Mouse (Mus musculus) intestine, embryonic 16.5 days (tissue): Measurements from ENCODE around the gene Adgrd1. TPM values are rescaled to one million over a fixed set of nuclear protein-coding genes. Genes with fewer than 3 reads are reported as not detected.
"Not testable (repeated sequence)": the region's sequence is repeated elsewhere in the genome, so short reads cannot be mapped to it uniquely, and the experiment has no call there.

Experiments
- ATAC-seq: fragments of 200-750 bp; cut with Nextera tagmentation; 2 replicates; pipeline ENCODE4 v1.8.0; 2017; ENCODE audit warnings: moderate TSS enrichment, moderate library complexity
- H3K27ac ChIP-seq: fragments of 300-500 bp; sonication (generic); 2 replicates; pipeline ENCODE4 v1.5.1; 2014; ENCODE audit warnings: mild to moderate bottlenecking, low read length
- H3K27me3 ChIP-seq: fragments of 300-500 bp; sonication (generic); replicated peaks from 2 replicates; pipeline ENCODE4 v1.6.1; 2014; ENCODE audit warnings: low read length, control low read depth, mixed read lengths; ENCODE audit not compliant: control insufficient read depth, insufficient read depth
- H3K36me3 ChIP-seq: fragments of 300-500 bp; sonication (generic); 2 replicates; pipeline ENCODE4 v1.6.1; 2014; ENCODE audit warnings: low read length, control low read depth; ENCODE audit not compliant: control insufficient read depth, insufficient read depth
- H3K4me1 ChIP-seq: fragments of 300-500 bp; sonication (generic); 2 replicates; pipeline ENCODE4 v1.6.1; 2014; ENCODE audit warnings: low read length, control low read depth, mixed read lengths; ENCODE audit not compliant: control insufficient read depth, insufficient read depth
- H3K4me2 ChIP-seq: fragments of 300-500 bp; sonication (generic); 2 replicates; pipeline ENCODE4 v1.6.1; 2014; ENCODE audit warnings: low read depth, low read length, control low read depth
- H3K4me3 ChIP-seq: fragments of 300-500 bp; sonication (generic); 2 replicates; pipeline ENCODE4 v1.5.1; 2014; ENCODE audit warnings: mild to moderate bottlenecking, low read length
- H3K9ac ChIP-seq: fragments of 300-500 bp; sonication (generic); 2 replicates; pipeline ENCODE4 v1.6.1; 2014; ENCODE audit warnings: low read depth, low read length
- H3K9me3 ChIP-seq: fragments of 300-500 bp; sonication (generic); 2 replicates; pipeline ENCODE4 v1.6.1; 2016; ENCODE audit warnings: low read length, control low read depth; ENCODE audit not compliant: control insufficient read depth
- WGBS: fragments of 180-500 bp; shearing (Covaris S2); extraction: QIAGEN DNeasy Blood & Tissue Kit; methylation state at CpG from one replicate; pipeline ENCODE4 v1.1.7; 2014; 5-methylcytosine and 5-hydroxymethylcytosine counted together
- polyA plus RNA-seq: library from polyadenylated mRNA; unstranded; fragments of >200 nt; fragmentation: Nextera tagmentation; extraction: Ambion mirVana; gene quantifications from 2 replicates; pipeline ENCODE4 v1.2.1, GENCODE M21; 2015

Adgrd1 gene
- polyA plus RNA-seq, 1 experiment from 2014 or later, result 1.0 TPM

GRCm38 (mm10) chr5:129117593-129118113, 21.1 kb downstream of the Adgrd1 start:
- Histone ChIP-seq H3K4me1 (no peaks in the 10 kb centered on the region), H3K36me3 (no peaks in the 10 kb centered on the region), H3K9me3 (no peaks in the 10 kb centered on the region), H3K27ac (no peak overlapping the region), H3K4me2 (no peak overlapping the region), H3K9ac (no peak overlapping the region), H3K4me3 (no peak overlapping the region), H3K27me3 (no peaks in the 10 kb centered on the region)
- WGBS, result 76% methylated on average over 4 of the region's 4 CpGs
- no peak for ATAC-seq

DNA sequence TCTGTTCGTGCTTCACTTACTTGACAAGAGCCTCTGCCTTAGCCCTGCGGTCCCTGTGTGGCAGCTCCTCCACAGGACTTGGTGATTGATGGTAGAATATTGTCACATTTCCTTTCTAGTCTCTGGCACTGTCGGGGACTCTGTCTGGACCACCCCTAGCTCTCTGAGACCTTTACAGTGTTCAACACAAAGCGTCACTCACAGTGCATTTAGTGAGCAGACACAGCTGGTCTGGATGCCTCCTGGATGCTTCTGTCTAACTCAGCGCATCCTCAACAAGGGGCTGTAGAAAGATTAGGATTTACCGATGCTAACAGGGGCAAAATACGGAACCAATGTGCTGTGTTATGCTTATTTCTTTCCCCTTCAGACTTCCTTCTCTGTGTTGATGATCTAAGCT, 22.0 kb downstream of the Adgrd1 start:
- H3K9ac ChIP-seq, result no peak overlapping the region
- no peak for ATAC-seq
- H3K4me1 ChIP-seq, result no peaks in the 10 kb centered on the region
- WGBS, result 56% methylated on average over 7 of the region's 7 CpGs
- no peaks in the 10 kb centered on the region for H3K27me3 ChIP-seq
- H3K9me3 ChIP-seq, result no peaks in the 10 kb centered on the region
- no peak overlapping the region for H3K27ac ChIP-seq
- no peaks in the 10 kb centered on the region for H3K36me3 ChIP-seq
- H3K4me3 ChIP-seq, result no peak overlapping the region
- no peak overlapping the region for H3K4me2 ChIP-seq

DNA sequence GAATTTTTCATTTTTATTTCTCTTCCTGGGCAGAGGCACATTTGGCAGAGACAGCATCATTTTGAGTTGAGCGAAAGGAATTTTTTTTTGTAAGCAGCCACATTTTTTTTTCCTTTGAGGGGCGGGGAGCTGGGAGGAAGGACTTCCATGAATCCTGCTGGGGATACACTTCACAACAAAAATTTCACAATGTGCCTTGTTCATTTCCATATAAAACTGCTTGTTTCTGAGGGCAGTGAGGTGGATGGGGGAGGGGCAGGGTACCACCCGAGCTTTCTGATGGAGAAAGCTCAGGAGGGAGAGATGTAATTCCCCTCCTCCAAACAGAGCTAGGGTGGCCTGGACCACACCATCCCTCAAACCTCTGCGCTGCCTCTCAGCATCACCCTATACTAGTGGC, 22.6 kb downstream of the Adgrd1 start:
- Histone ChIP-seq H3K4me1 (no peaks in the 10 kb centered on the region), H3K4me2 (no peak overlapping the region), H3K9ac (no peak overlapping the region), H3K36me3 (no peaks in the 10 kb centered on the region), H3K27ac (no peak overlapping the region), H3K27me3 (no peaks in the 10 kb centered on the region), H3K4me3 (no peak overlapping the region), H3K9me3 (no peaks in the 10 kb centered on the region)
- 66% methylated on average over 4 of the region's 4 CpGs for WGBS
- ATAC-seq, result no peak

GRCm38 (mm10) chr5:129121654-129122285, 25.2 kb downstream of the Adgrd1 start:
- Histone ChIP-seq H3K4me3 (no peak overlapping the region), H3K4me2 (no peak overlapping the region), H3K9me3 (no peaks in the 10 kb centered on the region), H3K27me3 (no peaks in the 10 kb centered on the region), H3K4me1 (peaks cover 5% of the 10 kb centered on the region; the same call in 1 of the 2 replicates), H3K36me3 (no peaks in the 10 kb centered on the region), H3K9ac (no peak overlapping the region), H3K27ac (no peak overlapping the region)
- 54% methylated on average over 15 of the region's 15 CpGs for WGBS
- no peak for ATAC-seq

DNA sequence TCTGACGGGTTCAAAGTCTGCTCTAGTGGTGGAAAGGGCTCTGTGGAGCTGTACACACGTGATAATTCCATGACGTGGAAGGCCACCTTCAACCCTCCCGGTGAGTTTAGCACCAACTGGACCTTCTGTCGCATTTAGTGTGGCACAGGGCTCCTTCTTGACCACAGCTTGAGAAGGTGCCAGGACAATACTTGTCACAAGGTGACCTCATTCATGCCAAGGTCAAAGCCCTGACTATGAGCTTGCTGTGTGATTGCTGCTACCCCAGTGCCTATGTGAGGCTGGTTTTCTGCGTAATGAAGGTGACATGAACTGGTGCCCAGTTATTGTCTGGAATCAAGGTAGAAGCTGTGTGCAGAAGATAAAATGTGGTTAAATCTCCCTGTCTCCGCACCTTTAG, 25.9 kb downstream of the Adgrd1 start:
- H3K36me3 ChIP-seq, result no peaks in the 10 kb centered on the region
- no peaks in the 10 kb centered on the region for H3K27me3 ChIP-seq
- no peak overlapping the region for H3K9ac ChIP-seq
- H3K27ac ChIP-seq, result no peak overlapping the region
- no peak for ATAC-seq
- no peak overlapping the region for H3K4me2 ChIP-seq
- no peaks in the 10 kb centered on the region for H3K9me3 ChIP-seq
- peaks cover 5% of the 10 kb centered on the region; the same call in 1 of the 2 replicates for H3K4me1 ChIP-seq
- 84% methylated on average over 7 of the region's 7 CpGs for WGBS
- no peak overlapping the region for H3K4me3 ChIP-seq

GRCm38 (mm10) chr5:129124070-129124828, 27.7 kb downstream of the Adgrd1 start:
- 45% methylated on average over 11 of the region's 11 CpGs for WGBS

DNA sequence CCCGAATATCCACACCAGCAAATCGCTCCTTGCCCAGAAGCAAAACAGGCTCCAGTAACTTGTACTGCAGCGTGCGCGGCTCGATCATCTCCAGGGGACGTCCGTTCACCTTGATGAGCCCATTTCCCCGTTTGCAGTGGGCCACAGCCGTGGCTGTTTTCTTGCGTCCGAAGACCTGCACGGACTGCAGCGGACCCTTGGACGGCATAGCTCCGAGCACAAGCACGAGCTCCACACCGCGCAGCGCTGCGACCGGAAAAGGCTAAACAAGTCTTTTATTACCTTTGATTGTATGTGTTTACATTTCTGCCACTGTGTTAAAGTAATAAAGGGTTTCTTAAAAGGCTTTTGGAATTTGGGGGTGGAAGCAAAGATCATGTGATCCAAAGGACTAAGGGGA, 31.8 kb downstream of the Adgrd1 start:
- H3K9ac ChIP-seq, ATAC-seq, H3K9me3 ChIP-seq, H3K27me3 ChIP-seq, H3K36me3 ChIP-seq, H3K27ac ChIP-seq, H3K4me3 ChIP-seq, H3K4me1 ChIP-seq, H3K4me2 ChIP-seq: not testable (repeated sequence)
- 92% methylated on average over 22 of the region's 22 CpGs for WGBS

More at GRCm38 (mm10) chr5:129124070-129124828, 27.7 kb downstream of the Adgrd1 start:
- Histone ChIP-seq H3K4me2 (no peak overlapping the region), H3K27ac (no peak overlapping the region), H3K4me1 (peaks cover 5% of the 10 kb centered on the region; the same call in 1 of the 2 replicates), H3K36me3 (no peaks in the 10 kb centered on the region), H3K27me3 (no peaks in the 10 kb centered on the region), H3K9me3 (no peaks in the 10 kb centered on the region), H3K4me3 (no peak overlapping the region), H3K9ac (no peak overlapping the region)
- ATAC-seq, result no peak

GRCm38 (mm10) chr5:129130301-129130700, 33.8 kb downstream of the Adgrd1 start:
- H3K9ac ChIP-seq, result no peak overlapping the region
- H3K36me3 ChIP-seq, result no peaks in the 10 kb centered on the region
- H3K4me3 ChIP-seq, result no peak overlapping the region
- no peaks in the 10 kb centered on the region for H3K4me1 ChIP-seq
- H3K9me3 ChIP-seq, result 0 out of 2 replicates have a peak, but pooled peaks cover 4% of the 10 kb centered on the region
- no peak overlapping the region for H3K27ac ChIP-seq
- H3K4me2 ChIP-seq, result no peak overlapping the region
- ATAC-seq, result no peak
- WGBS, result 92% methylated on average over 8 of the region's 8 CpGs
- no peaks in the 10 kb centered on the region for H3K27me3 ChIP-seq

DNA sequence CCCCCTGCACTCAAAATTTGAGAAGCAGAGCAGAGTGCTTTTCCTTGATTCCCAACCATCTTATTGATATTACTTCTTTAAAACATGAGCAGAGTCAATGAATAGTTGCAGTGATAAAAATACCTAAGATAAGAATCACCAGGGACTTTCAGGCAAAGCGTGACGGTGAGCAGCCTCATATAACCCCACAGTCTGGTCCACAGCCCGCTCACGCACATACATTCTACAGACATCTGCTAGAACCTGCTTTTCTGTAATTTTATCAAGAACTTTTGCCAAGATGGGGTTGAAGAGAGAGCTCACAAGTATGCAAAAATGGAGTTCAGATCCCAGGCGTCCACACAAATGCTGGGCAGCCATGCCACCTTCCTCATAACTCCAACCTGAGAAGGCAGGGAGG, 40.9 kb downstream of the Adgrd1 start:
- Histone ChIP-seq H3K4me1 (no peaks in the 10 kb centered on the region), H3K36me3 (no peaks in the 10 kb centered on the region), H3K9me3 (no peaks in the 10 kb centered on the region), H3K27me3 (no peaks in the 10 kb centered on the region), H3K27ac (no peak overlapping the region), H3K4me3 (no peak overlapping the region), H3K4me2 (no peak overlapping the region), H3K9ac (no peak overlapping the region)
- WGBS, result 71% methylated on average over 5 of the region's 5 CpGs
- no peak for ATAC-seq
